Mouse (Mus musculus) embryonic fibroblast, embryonic 13.5 days (primary cell): ENCODE results near the gene Ppp1r1a. TPM values are rescaled to one million over a fixed set of nuclear protein-coding genes. Genes with fewer than 3 reads are reported as not detected.

Source experiments
- H3K27ac ChIP-seq: 2 replicates; pipeline ENCODE4 v1.5.1; 2012; ENCODE audit warnings: low read length, control low read depth, inconsistent platforms; ENCODE audit not compliant: insufficient read depth
- H3K4me1 ChIP-seq: 2 replicates; pipeline ENCODE4 v1.6.1; 2011; ENCODE audit warnings: low read length; ENCODE audit not compliant: control insufficient read depth, insufficient read depth
- H3K4me3 ChIP-seq: 2 replicates; pipeline ENCODE4 v1.5.1; 2011; ENCODE audit warnings: mild to moderate bottlenecking, control low read depth, low read length; ENCODE audit not compliant: insufficient read depth
- CTCF ChIP-seq: IDR thresholded peaks from 2 replicates; pipeline ENCODE4 v1.5.1; 2011; ENCODE audit warnings: mild to moderate bottlenecking, control low read depth, low read length, moderate library complexity, borderline replicate concordance; ENCODE audit not compliant: insufficient read depth
- POLR2A ChIP-seq: IDR thresholded peaks from 2 replicates; pipeline ENCODE4 v1.6.1; 2011; ENCODE audit warnings: low read depth, mild to moderate bottlenecking, control low read depth, low read length, moderate library complexity
- polyA plus RNA-seq: library from polyadenylated mRNA; stranded (reverse); fragments of >200 nt; gene quantifications from 2 replicates; pipeline ENCODE4 v1.2.4, GENCODE M21; 2011; ENCODE audit warnings: low read depth; ENCODE audit not compliant: missing spikeins, insufficient read length

Ppp1r1a gene
- polyA plus RNA-seq, 1 experiment: 2.1 TPM

- peak overlapping the region; percentile 37 for H3K4me3 ChIP-seq
Measured at GRCm38 (mm10) chr15:103537011-103537821, 587 bp downstream of the Ppp1r1a start.

GRCm38 (mm10) chr15:103536456-103536855 lies 1.3 kb downstream of the Ppp1r1a start:
- no peak overlapping the region for H3K4me3 ChIP-seq
- TF ChIP-seq POLR2A (no peak), CTCF (no peak)
- H3K4me1 ChIP-seq: no peaks in the 10 kb centered on the region; the same call in 1 of the 2 replicates
- no peak overlapping the region for H3K27ac ChIP-seq

More at GRCm38 (mm10) chr15:103537011-103537821, 587 bp downstream of the Ppp1r1a start:
- Histone ChIP-seq H3K27ac (no peak overlapping the region), H3K4me1 (no peaks in the 10 kb centered on the region; the same call in 1 of the 2 replicates)
- TF ChIP-seq CTCF (no peak), POLR2A (no peak)

- TF ChIP-seq POLR2A (no peak), CTCF (no peak)
- H3K4me1 ChIP-seq: no peaks in the 10 kb centered on the region; the same call in 1 of the 2 replicates
- no peak overlapping the region for H3K27ac ChIP-seq
Measured at GRCm38 (mm10) chr15:103535786-103536185, 2.0 kb downstream of the Ppp1r1a start.

GRCm38 (mm10) chr15:103535030-103535429 lies 2.8 kb downstream of the Ppp1r1a start:
- H3K4me3 ChIP-seq: no peak overlapping the region
- no peaks in the 10 kb centered on the region; the same call in 1 of the 2 replicates for H3K4me1 ChIP-seq
- TF ChIP-seq CTCF (no peak), POLR2A (no peak)
- H3K27ac ChIP-seq: no peak overlapping the region

More at GRCm38 (mm10) chr15:103535786-103536185, 2.0 kb downstream of the Ppp1r1a start:
- no peak overlapping the region for H3K4me3 ChIP-seq

GRCm38 (mm10) chr15:103534054-103534620 lies 3.7 kb downstream of the Ppp1r1a start:
- Histone ChIP-seq H3K4me3 (no peak overlapping the region), H3K27ac (no peak overlapping the region), H3K4me1 (no peaks in the 10 kb centered on the region; the same call in 1 of the 2 replicates)
- TF ChIP-seq CTCF (no peak), POLR2A (no peak)

GRCm38 (mm10) chr15:103530372-103530771 lies 7.4 kb downstream of the Ppp1r1a start:
- Histone ChIP-seq H3K4me1 (no peaks in the 10 kb centered on the region), H3K27ac (no peak overlapping the region), H3K4me3 (no peak overlapping the region)
- TF ChIP-seq CTCF (peak; percentile 87), POLR2A (no peak)

- TF ChIP-seq POLR2A: no peak
- Histone ChIP-seq H3K4me1 (peaks cover 9% of the 10 kb centered on the region; the same call in 1 of the 2 replicates), H3K27ac (no peak overlapping the region), H3K4me3 (no peak overlapping the region)
Measured at GRCm38 (mm10) chr15:103523156-103523555, 14.6 kb downstream of the Ppp1r1a start.

- peaks cover 9% of the 10 kb centered on the region; the same call in 1 of the 2 replicates for H3K4me1 ChIP-seq
- TF ChIP-seq POLR2A (no peak), CTCF (no peak)
- H3K27ac ChIP-seq: no peak overlapping the region
- no peak overlapping the region for H3K4me3 ChIP-seq
Measured at GRCm38 (mm10) chr15:103522458-103523099, 15.2 kb downstream of the Ppp1r1a start.

- peaks cover 12% of the 10 kb centered on the region; the same call in 1 of the 2 replicates for H3K4me1 ChIP-seq
- H3K27ac ChIP-seq: no peak overlapping the region
- H3K4me3 ChIP-seq: no peak overlapping the region
- TF ChIP-seq POLR2A (no peak), CTCF (no peak)
Measured at GRCm38 (mm10) chr15:103519386-103520378, 18.1 kb downstream of the Ppp1r1a start.
